Mouse (Mus musculus) layer of hippocampus, adult 2 months (tissue): ENCODE measurements at regions not wholly inside any gene's neighbourhood (a gene's known extent, or its start where the extent isn't known, plus 50 kb on each side); places are given as distances from the start of the nearest gene placed in this dataset.

Experiments used
- DNase-seq, 2 experiments: peaks; one replicate each; pipeline ENCODE4 v3.0.0; 2022; ENCODE audit warnings: low spot score in 2 of 2
- H3K27ac ChIP-seq: fragments of 200-600 bp; 2 replicates; pipeline ENCODE4 v1.8.1; 2022
- H3K4me3 ChIP-seq: fragments of 200-600 bp; 2 replicates; pipeline ENCODE4 v1.8.1; 2022; ENCODE audit warnings: mild to moderate bottlenecking
- CTCF ChIP-seq: fragments of 200-600 bp; conservative IDR thresholded peaks from 2 replicates; pipeline ENCODE4 v1.8.1; 2022; ENCODE audit warnings: antibody characterized with exemption, mild to moderate bottlenecking, moderate library complexity

- Histone ChIP-seq H3K27ac (peak overlapping the region; percentile 53; the same call in 1 of the 2 replicates), H3K4me3 (no peak overlapping the region)
- DNase-seq, result no peak
- no peak for TF ChIP-seq CTCF
These were observed 596.3 kb upstream of the Syt1 start for GRCm38 (mm10) chr10:109607121-109607520.

GRCm38 (mm10) chr10:109603241-109603640 lies 592.5 kb upstream of the Syt1 start:
- TF ChIP-seq CTCF, result no peak
- DNase-seq, result no peak
- no peak overlapping the region for H3K4me3 ChIP-seq
- peak overlapping the region; percentile 49; the same call in 1 of the 2 replicates for H3K27ac ChIP-seq

DNA sequence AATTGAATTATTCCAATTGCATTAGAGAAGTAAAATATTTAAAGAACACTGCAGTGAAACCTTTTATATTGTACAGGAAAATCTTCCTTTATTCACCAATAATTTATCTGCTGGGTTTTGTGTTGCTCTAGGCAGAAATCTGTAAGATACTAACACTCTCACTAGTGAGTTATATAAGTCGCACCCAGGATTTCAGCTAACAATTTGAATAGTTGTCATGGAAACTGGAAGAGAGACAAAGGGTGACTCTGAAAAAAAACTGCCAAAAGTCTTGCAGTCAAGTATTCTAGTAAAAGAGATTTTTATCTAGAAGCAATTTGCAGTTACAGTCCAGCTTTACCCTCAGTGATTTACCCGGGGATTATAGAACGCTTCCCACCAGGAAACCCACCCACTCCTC lies 587.8 kb upstream of the Syt1 start:
- TF ChIP-seq CTCF, result no peak
- peak in 1 of 2 experiments; percentile 35 for DNase-seq
- Histone ChIP-seq H3K27ac (peak overlapping the region; percentile 71), H3K4me3 (no peak overlapping the region)

GRCm38 (mm10) chr10:109573200-109573599 lies 562.4 kb upstream of the Syt1 start:
- no peak for DNase-seq
- Histone ChIP-seq H3K27ac (no peak overlapping the region), H3K4me3 (no peak overlapping the region)
- TF ChIP-seq CTCF, result no peak

DNA sequence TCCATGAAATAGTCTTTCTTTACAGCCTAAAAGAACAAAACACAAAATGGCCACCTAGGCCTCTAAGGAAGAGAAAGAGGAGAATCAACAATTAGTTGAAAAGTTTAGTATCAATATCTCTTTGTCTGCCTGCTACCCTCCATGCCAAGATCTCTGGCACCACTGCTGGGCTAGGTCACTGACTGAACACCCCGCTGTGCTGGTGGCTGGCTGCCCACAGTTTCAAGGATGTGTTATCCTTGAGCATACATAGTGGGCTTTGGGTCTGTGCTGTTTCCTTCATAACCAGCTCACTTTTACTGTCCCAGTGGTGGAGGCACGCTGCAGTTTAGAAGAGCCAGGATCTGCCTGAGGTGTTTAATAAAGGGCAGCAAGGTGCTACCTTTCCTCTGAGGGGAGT lies 559.0 kb upstream of the Syt1 start:
- DNase-seq, result no peak
- no peak for TF ChIP-seq CTCF
- Histone ChIP-seq H3K27ac (no peak overlapping the region), H3K4me3 (no peak overlapping the region)

DNA sequence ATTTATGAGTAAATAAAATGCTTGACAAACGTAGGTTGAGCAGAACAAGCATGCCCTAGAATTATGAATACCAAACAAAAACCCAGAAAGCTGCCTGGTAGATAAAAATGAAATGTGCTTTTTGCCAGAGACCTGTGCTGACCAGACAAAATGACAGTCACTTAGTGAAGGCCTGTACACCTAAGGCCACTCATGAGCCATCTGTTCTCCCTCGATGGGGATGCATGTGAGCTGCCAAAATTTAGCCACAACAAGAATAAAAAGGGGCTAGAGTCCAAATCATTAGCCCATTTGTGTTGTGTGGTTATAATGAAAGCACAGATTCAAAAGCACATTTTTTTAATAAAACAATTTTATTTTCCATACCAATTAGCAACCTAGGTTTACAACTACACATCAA lies 555.9 kb upstream of the Syt1 start:
- Histone ChIP-seq H3K4me3 (no peak overlapping the region), H3K27ac (no peak overlapping the region)
- no peak for DNase-seq
- TF ChIP-seq CTCF, result no peak

GRCm38 (mm10) chr10:109561638-109562037 lies 550.9 kb upstream of the Syt1 start:
- peak in 1 of 2 experiments; percentile 27 for DNase-seq
- H3K4me3 ChIP-seq, result no peak overlapping the region
- no peak for TF ChIP-seq CTCF
- H3K27ac ChIP-seq, result no peak overlapping the region

GRCm38 (mm10) chr10:109561094-109561493 lies 550.3 kb upstream of the Syt1 start:
- DNase-seq, result peak in 1 of 2 experiments; percentile 1
- TF ChIP-seq CTCF, result no peak
- no peak overlapping the region for H3K4me3 ChIP-seq
- H3K27ac ChIP-seq, result no peak overlapping the region

GRCm38 (mm10) chr10:109543301-109543700 lies 532.5 kb upstream of the Syt1 start:
- TF ChIP-seq CTCF, result no peak
- no peak for DNase-seq
- Histone ChIP-seq H3K4me3 (no peak overlapping the region), H3K27ac (no peak overlapping the region)

GRCm38 (mm10) chr10:109540229-109540628 lies 529.4 kb upstream of the Syt1 start:
- H3K4me3 ChIP-seq, result no peak overlapping the region
- TF ChIP-seq CTCF, result no peak
- no peak overlapping the region for H3K27ac ChIP-seq

DNA sequence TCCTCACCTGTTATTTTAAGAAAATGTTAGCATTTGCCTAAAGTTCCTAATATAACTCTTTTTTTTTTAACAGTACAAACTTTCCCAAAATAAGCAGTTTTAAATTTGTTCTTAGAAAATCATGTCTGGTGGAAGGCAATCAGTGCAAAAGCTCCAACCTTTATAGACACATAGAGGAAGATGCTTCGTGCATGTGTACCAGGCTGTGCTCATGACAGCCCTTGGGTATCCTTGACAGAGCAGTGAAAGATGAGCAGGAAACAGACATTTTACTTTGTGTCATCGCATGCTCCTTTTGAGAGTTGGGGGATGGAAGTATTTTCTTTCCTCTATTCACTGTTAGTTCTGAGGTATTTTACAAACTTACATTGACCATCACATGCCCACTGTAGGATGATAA lies 517.3 kb upstream of the Syt1 start:
- H3K4me3 ChIP-seq, result no peak overlapping the region
- no peak for DNase-seq
- no peak for TF ChIP-seq CTCF
- H3K27ac ChIP-seq, result no peak overlapping the region

More at GRCm38 (mm10) chr10:109540229-109540628, 529.4 kb upstream of the Syt1 start:
- DNase-seq, result no peak

GRCm38 (mm10) chr10:109521681-109522080 lies 510.9 kb upstream of the Syt1 start:
- TF ChIP-seq CTCF, result no peak
- no peak overlapping the region for H3K27ac ChIP-seq
- H3K4me3 ChIP-seq, result no peak overlapping the region
- no peak for DNase-seq

GRCm38 (mm10) chr10:109517664-109518063 lies 506.9 kb upstream of the Syt1 start:
- Histone ChIP-seq H3K4me3 (no peak overlapping the region), H3K27ac (no peak overlapping the region)
- no peak for DNase-seq
- no peak for TF ChIP-seq CTCF

DNA sequence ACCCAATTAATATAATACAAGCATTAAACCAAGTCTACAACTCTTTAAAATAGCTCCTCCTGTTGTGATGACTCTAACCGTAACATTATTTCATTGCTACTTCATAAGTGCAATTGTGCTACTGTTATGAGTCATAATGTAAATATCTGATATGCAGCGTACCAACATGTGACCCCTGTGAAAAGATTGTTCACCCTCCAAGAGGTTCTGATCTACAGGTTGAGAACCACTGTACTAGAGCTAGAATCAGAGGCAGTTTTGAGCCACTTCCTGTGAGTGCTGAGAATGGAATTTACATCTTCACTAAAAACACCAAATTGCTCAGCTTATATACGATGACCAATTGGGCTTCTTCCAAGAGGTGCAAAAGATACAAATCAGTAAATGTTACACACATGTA lies 504.4 kb upstream of the Syt1 start:
- Histone ChIP-seq H3K27ac (no peak overlapping the region), H3K4me3 (no peak overlapping the region)
- no peak for TF ChIP-seq CTCF
- no peak for DNase-seq
